ENCODE assay signal across 8 mouse cellular contexts in genomic region chr2:37442611-37443591, GRCm38 (mm10). TPM values are rescaled to one million over a fixed set of nuclear protein-coding genes. Genes with fewer than 3 reads are reported as not detected.
DNase-seq lines count a peak whose midpoint lies in the region; ATAC-seq and TF ChIP-seq lines count a peak whose summit lies in the region.

Zbtb26 (minus strand) TSS chr2:37443135.
Zbtb6 (minus strand) TSS chr2:37443171.
Rabgap1 (plus strand) TSS chr2:37443279.

- DNase-seq in c-Kit-positive CD71-positive TER-119-positive erythroid progenitor cells, embryonic 14.5 days (ENCODE audit: low spot score) = peak; percentile 93
- DNase-seq in heart, postnatal 0 days (ENCODE audit: low spot score) = peak; percentile 94
- DNase-seq in kidney, postnatal 4 days = peak; percentile 97 to 98
- peak; percentile 96 for DNase-seq in neural tube, embryonic 11.5 days (ENCODE audit: low spot score)

- no peaks in the 10 kb centered on the region for H3K9me3 ChIP-seq in ES-Bruce4 (replicated peaks; ENCODE audit: control insufficient read depth, insufficient read depth, low read length, poor library complexity, severe bottlenecking)
- H3K9me3 ChIP-seq in forebrain, embryonic 12.5 days = no peaks in the 10 kb centered on the region
- no peaks in the 10 kb centered on the region for H3K9me3 ChIP-seq in heart, postnatal 0 days (replicated peaks; ENCODE audit: control insufficient read depth, low read length)
- no peaks in the 10 kb centered on the region for H3K9me3 ChIP-seq in liver, embryonic 15.5 days (replicated peaks)
- no peaks in the 10 kb centered on the region for H3K9me3 ChIP-seq in neural tube, embryonic 11.5 days (ENCODE audit: control insufficient read depth, low read length)
- H3K9me3 ChIP-seq in stomach, embryonic 16.5 days (replicated peaks; ENCODE audit: control insufficient read depth, low read length) = no peaks in the 10 kb centered on the region

- under 1% methylated on average over 51 of the region's 51 CpGs for WGBS in forebrain, embryonic 12.5 days
- WGBS in heart, postnatal 0 days = under 1% methylated on average over 51 of the region's 51 CpGs
- WGBS in liver, embryonic 15.5 days (ENCODE audit: insufficient replicate concordance) = under 1% methylated on average over 51 of the region's 51 CpGs
- under 1% methylated on average over 51 of the region's 51 CpGs for WGBS in neural tube, embryonic 11.5 days
- under 1% methylated on average over 51 of the region's 51 CpGs for WGBS in stomach, embryonic 16.5 days

- peaks cover 2% of the 10 kb centered on the region for H3K4me1 ChIP-seq in ES-Bruce4 (ENCODE audit: control insufficient read depth, insufficient read depth, low read length)
- peaks cover 20% of the 10 kb centered on the region for H3K4me1 ChIP-seq in forebrain, embryonic 12.5 days
- peaks cover 10% of the 10 kb centered on the region for H3K4me1 ChIP-seq in heart, postnatal 0 days (ENCODE audit: control insufficient read depth, insufficient read depth)
- H3K4me1 ChIP-seq in liver, embryonic 15.5 days (replicated peaks) = peaks cover 29% of the 10 kb centered on the region
- peaks cover 3% of the 10 kb centered on the region; the same call in 1 of the 2 replicates for H3K4me1 ChIP-seq in neural tube, embryonic 11.5 days (ENCODE audit: control insufficient read depth, insufficient read depth, low read length)
- H3K4me1 ChIP-seq in stomach, embryonic 16.5 days (ENCODE audit: control insufficient read depth, insufficient read depth, low read length) = peaks cover 5% of the 10 kb centered on the region

- H3K4me3 ChIP-seq in ES-Bruce4 (ENCODE audit: low read depth, low read length) = peak within 1 kb of the TSS; percentile 90
- peak within 1 kb of the TSS; percentile 84 for H3K4me3 ChIP-seq in forebrain, embryonic 12.5 days (replicated peaks)
- H3K4me3 ChIP-seq in heart, postnatal 0 days (ENCODE audit: low read depth, low read length) = peak within 1 kb of the TSS; percentile 65
- peak within 1 kb of the TSS; percentile 74 for H3K4me3 ChIP-seq in liver, embryonic 15.5 days (replicated peaks)
- peak within 1 kb of the TSS; percentile 76 for H3K4me3 ChIP-seq in neural tube, embryonic 11.5 days (ENCODE audit: low read depth, low read length)
- peak within 1 kb of the TSS; percentile 92 for H3K4me3 ChIP-seq in stomach, embryonic 16.5 days (replicated peaks; ENCODE audit: low read length)

- H3K4me2 ChIP-seq in forebrain, embryonic 12.5 days = peak within 1 kb of the TSS; percentile 83
- peak within 1 kb of the TSS; percentile 82 for H3K4me2 ChIP-seq in heart, postnatal 0 days (ENCODE audit: low read depth, low read length)
- H3K4me2 ChIP-seq in liver, embryonic 15.5 days = peak within 1 kb of the TSS; percentile 85
- peak within 1 kb of the TSS; percentile 77 for H3K4me2 ChIP-seq in neural tube, embryonic 11.5 days (ENCODE audit: low read depth)
- H3K4me2 ChIP-seq in stomach, embryonic 16.5 days (ENCODE audit: low read depth, low read length) = peak within 1 kb of the TSS; percentile 61

- 0 out of 2 replicates have a peak, but pooled peaks have one; percentile 37 for TF ChIP-seq EP300 in ES-Bruce4 (IDR thresholded peaks at IDR 0.05; ENCODE audit: insufficient read depth, low read depth, low read length)
- peak; percentile 89 for TF ChIP-seq EP300 in heart, postnatal 0 days (IDR thresholded peaks at IDR 0.05; ENCODE audit: low read depth)

- H3K27ac ChIP-seq in ES-Bruce4 (ENCODE audit: insufficient read depth, low read length) = peak within 1 kb of the TSS; percentile 75
- peak within 1 kb of the TSS; percentile 90 for H3K27ac ChIP-seq in forebrain, embryonic 12.5 days
- H3K27ac ChIP-seq in heart, postnatal 0 days (ENCODE audit: low read depth) = peak within 1 kb of the TSS; percentile 93
- H3K27ac ChIP-seq in liver, embryonic 15.5 days (replicated peaks) = peak within 1 kb of the TSS; percentile 93
- H3K27ac ChIP-seq in neural tube, embryonic 11.5 days (ENCODE audit: low read depth, low read length) = peak within 1 kb of the TSS; percentile 81
- H3K27ac ChIP-seq in stomach, embryonic 16.5 days (ENCODE audit: low read length) = peak within 1 kb of the TSS; percentile 83

- H3K27me3 ChIP-seq in ES-Bruce4 (ENCODE audit: control insufficient read depth, insufficient read depth, low read length, poor library complexity, severe bottlenecking) = no peaks in the 10 kb centered on the region
- no peaks in the 10 kb centered on the region for H3K27me3 ChIP-seq in forebrain, embryonic 12.5 days
- H3K27me3 ChIP-seq in heart, postnatal 0 days (ENCODE audit: control insufficient read depth, insufficient read depth, low read length) = no peaks in the 10 kb centered on the region
- no peaks in the 10 kb centered on the region for H3K27me3 ChIP-seq in liver, embryonic 15.5 days
- no peaks in the 10 kb centered on the region for H3K27me3 ChIP-seq in neural tube, embryonic 11.5 days (ENCODE audit: control insufficient read depth, insufficient read depth, low read length)
- H3K27me3 ChIP-seq in stomach, embryonic 16.5 days (ENCODE audit: control insufficient read depth, insufficient read depth, low read length) = no peaks in the 10 kb centered on the region

- 0 out of 2 replicates have a peak, but pooled peaks cover 3% of the 10 kb centered on the region for H3K36me3 ChIP-seq in ES-Bruce4 (ENCODE audit: control insufficient read depth, insufficient read depth, low read length, poor library complexity, severe bottlenecking)
- 0 out of 2 replicates have a peak, but pooled peaks cover 3% of the 10 kb centered on the region for H3K36me3 ChIP-seq in forebrain, embryonic 12.5 days (replicated peaks)
- no peaks in the 10 kb centered on the region for H3K36me3 ChIP-seq in heart, postnatal 0 days (replicated peaks; ENCODE audit: control insufficient read depth, insufficient read depth, low read length)
- H3K36me3 ChIP-seq in liver, embryonic 15.5 days (replicated peaks) = no peaks in the 10 kb centered on the region
- no peaks in the 10 kb centered on the region for H3K36me3 ChIP-seq in neural tube, embryonic 11.5 days (ENCODE audit: control insufficient read depth, insufficient read depth, low read length)
- H3K36me3 ChIP-seq in stomach, embryonic 16.5 days (ENCODE audit: control insufficient read depth, insufficient read depth, low read length) = no peaks in the 10 kb centered on the region

- no peak for TF ChIP-seq CTCF in ES-Bruce4 (IDR thresholded peaks at IDR 0.05; ENCODE audit: low read depth, low read length)
- TF ChIP-seq CTCF in heart, postnatal 0 days (IDR thresholded peaks at IDR 0.05; ENCODE audit: low read depth) = no peak

- peak within 1 kb of the TSS; percentile 94 for H3K9ac ChIP-seq in ES-Bruce4 (ENCODE audit: low read depth, poor library complexity, severe bottlenecking)
- H3K9ac ChIP-seq in forebrain, embryonic 12.5 days = peak within 1 kb of the TSS; percentile 89
- peak within 1 kb of the TSS; percentile 75 for H3K9ac ChIP-seq in heart, postnatal 0 days (replicated peaks; ENCODE audit: low read depth, low read length)
- H3K9ac ChIP-seq in liver, embryonic 15.5 days = peak within 1 kb of the TSS; percentile 79
- H3K9ac ChIP-seq in neural tube, embryonic 11.5 days (ENCODE audit: low read length) = peak within 1 kb of the TSS; percentile 85
- peak within 1 kb of the TSS; percentile 94 for H3K9ac ChIP-seq in stomach, embryonic 16.5 days (ENCODE audit: low read length)

- no peak for TF ChIP-seq POLR2A in ES-Bruce4 (IDR thresholded peaks at IDR 0.05; ENCODE audit: insufficient read depth, low read length)

- peak; percentile 99 for ATAC-seq in forebrain, embryonic 12.5 days (ENCODE audit: low FRiP score)
- peak; percentile 99 for ATAC-seq in heart, postnatal 0 days (ENCODE audit: insufficient read depth, low read depth)
- peak; percentile 99 for ATAC-seq in liver, embryonic 15.5 days (ENCODE audit: insufficient read depth)
- peak; percentile 99 for ATAC-seq in neural tube, embryonic 11.5 days (ENCODE audit: insufficient read depth, low FRiP score, low TSS enrichment)
- ATAC-seq in stomach, embryonic 16.5 days (ENCODE audit: insufficient read depth, low FRiP score) = peak; percentile 100

RNA-seq across cellular contexts. Expression of gene Zbtb26, which starts in this region (rescaled TPM):
- 18.8 and 19.2 TPM in 2 replicates for polyA plus RNA-seq in ES-Bruce4 (2011; ENCODE audit: insufficient read depth, insufficient read length, low read depth, missing spikeins)
- polyA plus RNA-seq in forebrain, embryonic 12.5 days (2016; fragmentation: Nextera tagmentation; extraction: Ambion mirVana) = 13.2 and 13.5 TPM in 2 replicates
- total RNA-seq in heart, postnatal 0 days (2014; rRNA removed; ENCODE audit: low replicate concordance) = 9.4 and 13.9 TPM in 2 replicates
- polyA plus RNA-seq in heart, postnatal 0 days (2015; fragmentation: Nextera tagmentation; extraction: Ambion mirVana) = 1.9 and 2.0 TPM in 2 replicates
- polyA plus RNA-seq in liver, embryonic 15.5 days (2015; fragmentation: Nextera tagmentation; extraction: Ambion mirVana) = 1.5 and 1.6 TPM in 2 replicates
- polyA plus RNA-seq in neural tube, embryonic 11.5 days (2014; fragmentation: Nextera tagmentation; extraction: Ambion mirVana) = 13.0 and 13.3 TPM in 2 replicates
- polyA plus RNA-seq in stomach, embryonic 16.5 days (2015; fragmentation: Nextera tagmentation; extraction: Ambion mirVana) = 6.6 and 7.0 TPM in 2 replicates

RNA-seq across cellular contexts. Expression of gene Zbtb6, which starts in this region (rescaled TPM):
- polyA plus RNA-seq in ES-Bruce4 (2011; ENCODE audit: insufficient read depth, insufficient read length, low read depth, missing spikeins) = 13.8 and 15.1 TPM in 2 replicates
- 11.0 and 13.9 TPM in 2 replicates for polyA plus RNA-seq in forebrain, embryonic 12.5 days (2016; fragmentation: Nextera tagmentation; extraction: Ambion mirVana)
- 7.4 and 9.4 TPM in 2 replicates for total RNA-seq in heart, postnatal 0 days (2014; rRNA removed; ENCODE audit: low replicate concordance)
- 2.1 and 2.3 TPM in 2 replicates for polyA plus RNA-seq in heart, postnatal 0 days (2015; fragmentation: Nextera tagmentation; extraction: Ambion mirVana)
- 2.5 TPM in 2 replicates for polyA plus RNA-seq in liver, embryonic 15.5 days (2015; fragmentation: Nextera tagmentation; extraction: Ambion mirVana)
- polyA plus RNA-seq in neural tube, embryonic 11.5 days (2014; fragmentation: Nextera tagmentation; extraction: Ambion mirVana) = 7.1 and 7.7 TPM in 2 replicates
- 8.7 and 9.5 TPM in 2 replicates for polyA plus RNA-seq in stomach, embryonic 16.5 days (2015; fragmentation: Nextera tagmentation; extraction: Ambion mirVana)

RNA-seq across cellular contexts. Expression of gene Rabgap1, which starts in this region (rescaled TPM):
- polyA plus RNA-seq in ES-Bruce4 (2011; ENCODE audit: insufficient read depth, insufficient read length, low read depth, missing spikeins) = 71.8 and 72.5 TPM in 2 replicates
- 60.5 and 64.0 TPM in 2 replicates for polyA plus RNA-seq in forebrain, embryonic 12.5 days (2016; fragmentation: Nextera tagmentation; extraction: Ambion mirVana)
- 27.7 and 35.3 TPM in 2 replicates for total RNA-seq in heart, postnatal 0 days (2014; rRNA removed; ENCODE audit: low replicate concordance)
- 18.9 and 21.5 TPM in 2 replicates for polyA plus RNA-seq in heart, postnatal 0 days (2015; fragmentation: Nextera tagmentation; extraction: Ambion mirVana)
- polyA plus RNA-seq in liver, embryonic 15.5 days (2015; fragmentation: Nextera tagmentation; extraction: Ambion mirVana) = 6.1 and 6.3 TPM in 2 replicates
- polyA plus RNA-seq in neural tube, embryonic 11.5 days (2014; fragmentation: Nextera tagmentation; extraction: Ambion mirVana) = 38.7 and 44.9 TPM in 2 replicates
- polyA plus RNA-seq in stomach, embryonic 16.5 days (2015; fragmentation: Nextera tagmentation; extraction: Ambion mirVana) = 30.8 and 36.5 TPM in 2 replicates

Comparison
In these comparisons a context has a peak if more than half of its experiments do, and no peak if none do; other contexts are left out.
1. Peak in every context shown above with its lines: DNase-seq, ATAC-seq, H3K4me3 ChIP-seq and H3K27ac ChIP-seq.